Mouse (Mus musculus): ENCODE measurements around the gene Msto1. TPM values are rescaled to one million over a fixed set of nuclear protein-coding genes. Genes with fewer than 3 reads are reported as not detected.
"Not testable (repeated sequence)": the region's sequence is repeated elsewhere in the genome, so short reads cannot be mapped to it uniquely, and the experiment has no call there.

Msto1 gene
- 30.9 and 35.4 TPM in 2 replicates for polyA plus RNA-seq (2012; rRNA removed)

DNA sequence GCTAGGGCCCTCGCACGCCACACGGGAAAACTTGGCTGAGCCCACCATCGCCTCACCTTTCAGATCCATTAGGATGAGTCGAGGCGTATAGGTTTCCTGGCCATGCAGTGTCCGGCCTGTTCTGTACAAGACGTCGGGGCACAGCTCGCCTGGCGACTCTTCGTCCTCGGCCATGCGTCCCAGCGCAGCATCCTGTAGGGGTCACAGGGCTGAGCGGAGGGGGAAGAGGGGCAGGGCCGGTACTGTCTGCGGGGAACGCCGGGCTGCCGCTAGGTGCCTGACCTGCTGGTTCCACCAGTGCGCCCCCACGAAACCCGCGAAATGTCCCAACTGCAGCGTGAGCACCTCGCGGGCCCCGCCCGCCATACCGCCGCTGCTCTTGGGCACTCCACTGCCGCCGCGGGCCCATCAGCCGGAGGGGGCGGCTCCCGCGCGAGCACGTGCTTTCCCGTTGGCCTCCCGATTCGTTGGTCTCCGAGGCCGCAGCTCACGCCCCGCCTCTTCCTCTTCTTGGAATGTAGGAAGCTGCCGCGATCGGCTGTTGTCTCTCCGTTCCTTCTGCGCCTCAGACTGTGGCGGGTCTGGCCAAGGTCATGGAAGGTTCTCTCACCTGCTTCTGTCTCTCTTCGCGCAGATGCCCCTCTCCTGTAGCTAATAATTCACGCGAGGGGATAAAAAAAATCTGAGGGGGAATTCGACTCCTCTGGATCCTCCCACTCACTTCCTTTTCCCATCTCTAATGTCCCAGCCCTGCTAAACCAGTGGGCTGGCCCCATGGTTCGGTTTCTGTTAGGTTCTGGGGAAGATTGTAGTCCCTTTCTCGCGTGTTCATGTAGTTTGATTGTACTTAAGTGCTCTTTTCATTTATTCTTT lies at the start of gene Msto1:
TSS of gene Msto1 (minus strand) at position 489 of the 873 bp plus-strand sequence.
- peak within 1 kb of the TSS; percentile 96 for H3K4me3 ChIP-seq (ENCODE audit: insufficient read depth, low read length)
- H3K4me1 ChIP-seq (ENCODE audit: control insufficient read depth, insufficient read depth, low read length), result no peaks in the 10 kb centered on the region; the same call in 1 of the 2 replicates
- H3K27ac ChIP-seq (ENCODE audit: insufficient read depth, low read length), result peak within 1 kb of the TSS; percentile 42
- peak; percentile 98 for TF ChIP-seq POLR2A (IDR thresholded peaks at IDR 0.05; ENCODE audit: extremely low read depth, insufficient read depth, low read length)
- no peak for TF ChIP-seq CTCF (IDR thresholded peaks at IDR 0.05; ENCODE audit: extremely low read depth, insufficient read depth, low read length)

GRCm38 (mm10) chr3:88963211-88963610 lies 49.4 kb upstream of the Msto1 start:
- H3K4me1 ChIP-seq (ENCODE audit: control insufficient read depth, insufficient read depth, low read length); H3K27ac ChIP-seq (ENCODE audit: insufficient read depth, low read length); H3K4me3 ChIP-seq (ENCODE audit: insufficient read depth, low read length): not testable (repeated sequence)

GRCm38 (mm10) chr3:88953736-88954135 lies 39.9 kb upstream of the Msto1 start:
- H3K27ac ChIP-seq (ENCODE audit: insufficient read depth, low read length), result no peak overlapping the region
- TF ChIP-seq POLR2A (IDR thresholded peaks at IDR 0.05; ENCODE audit: extremely low read depth, insufficient read depth, low read length), result no peak
- TF ChIP-seq CTCF (IDR thresholded peaks at IDR 0.05; ENCODE audit: extremely low read depth, insufficient read depth, low read length), result no peak
- no peaks in the 10 kb centered on the region for H3K4me1 ChIP-seq (ENCODE audit: control insufficient read depth, insufficient read depth, low read length)
- no peak overlapping the region for H3K4me3 ChIP-seq (ENCODE audit: insufficient read depth, low read length)

DNA sequence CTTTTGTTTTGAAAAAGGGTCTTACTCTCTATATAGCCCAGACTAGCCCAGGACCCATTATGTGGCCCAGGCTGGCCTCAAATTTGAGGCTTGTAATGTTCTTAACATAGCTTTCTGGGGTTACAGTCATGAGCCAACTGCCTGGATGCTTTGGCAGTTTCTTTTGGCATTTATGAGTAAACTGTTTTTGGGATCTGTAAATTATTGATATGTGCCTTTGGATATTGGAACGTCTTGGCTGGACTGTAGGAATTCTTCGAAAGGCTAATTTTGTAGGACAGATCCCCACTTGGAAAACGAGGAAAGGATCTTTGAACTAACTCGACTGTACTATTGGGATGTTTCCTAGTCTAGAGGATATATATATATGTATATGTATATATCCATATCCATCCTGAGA lies 39.4 kb upstream of the Msto1 start:
- no peak for TF ChIP-seq CTCF (IDR thresholded peaks at IDR 0.05; ENCODE audit: extremely low read depth, insufficient read depth, low read length)
- TF ChIP-seq POLR2A (IDR thresholded peaks at IDR 0.05; ENCODE audit: extremely low read depth, insufficient read depth, low read length), result no peak
- no peaks in the 10 kb centered on the region for H3K4me1 ChIP-seq (ENCODE audit: control insufficient read depth, insufficient read depth, low read length)
- H3K27ac ChIP-seq (ENCODE audit: insufficient read depth, low read length), result no peak overlapping the region
- no peak overlapping the region for H3K4me3 ChIP-seq (ENCODE audit: insufficient read depth, low read length)

DNA sequence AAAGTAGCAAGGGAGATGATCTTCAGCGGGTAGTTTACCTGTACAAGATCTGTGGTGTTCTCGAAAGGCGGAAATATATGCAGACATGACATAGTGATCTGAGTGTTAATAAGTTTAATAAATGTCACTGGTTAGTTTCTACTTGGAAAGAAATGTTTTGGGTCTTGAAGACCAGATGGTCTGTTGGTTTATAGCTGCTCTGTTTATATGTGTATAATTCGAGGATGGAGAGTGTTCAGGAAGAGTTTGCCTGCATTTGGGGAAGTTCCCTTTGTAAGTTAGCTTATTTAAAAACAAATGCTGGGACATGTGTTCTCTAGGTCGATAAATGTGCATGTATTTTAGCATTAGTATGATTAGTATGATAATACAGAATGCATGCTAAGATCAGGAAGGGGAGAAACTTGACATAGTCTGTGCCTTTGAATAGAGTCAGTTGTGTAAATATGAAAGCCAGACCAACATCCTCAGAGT lies 37.6 kb upstream of the Msto1 start:
- peak overlapping the region; percentile 100; the same call in 1 of the 2 replicates for H3K27ac ChIP-seq (ENCODE audit: insufficient read depth, low read length)
- TF ChIP-seq POLR2A (IDR thresholded peaks at IDR 0.05; ENCODE audit: extremely low read depth, insufficient read depth, low read length) (no peak), CTCF (IDR thresholded peaks at IDR 0.05; ENCODE audit: extremely low read depth, insufficient read depth, low read length) (no peak)
- no peaks in the 10 kb centered on the region for H3K4me1 ChIP-seq (ENCODE audit: control insufficient read depth, insufficient read depth, low read length)
- peak overlapping the region; percentile 97 for H3K4me3 ChIP-seq (ENCODE audit: insufficient read depth, low read length)

DNA sequence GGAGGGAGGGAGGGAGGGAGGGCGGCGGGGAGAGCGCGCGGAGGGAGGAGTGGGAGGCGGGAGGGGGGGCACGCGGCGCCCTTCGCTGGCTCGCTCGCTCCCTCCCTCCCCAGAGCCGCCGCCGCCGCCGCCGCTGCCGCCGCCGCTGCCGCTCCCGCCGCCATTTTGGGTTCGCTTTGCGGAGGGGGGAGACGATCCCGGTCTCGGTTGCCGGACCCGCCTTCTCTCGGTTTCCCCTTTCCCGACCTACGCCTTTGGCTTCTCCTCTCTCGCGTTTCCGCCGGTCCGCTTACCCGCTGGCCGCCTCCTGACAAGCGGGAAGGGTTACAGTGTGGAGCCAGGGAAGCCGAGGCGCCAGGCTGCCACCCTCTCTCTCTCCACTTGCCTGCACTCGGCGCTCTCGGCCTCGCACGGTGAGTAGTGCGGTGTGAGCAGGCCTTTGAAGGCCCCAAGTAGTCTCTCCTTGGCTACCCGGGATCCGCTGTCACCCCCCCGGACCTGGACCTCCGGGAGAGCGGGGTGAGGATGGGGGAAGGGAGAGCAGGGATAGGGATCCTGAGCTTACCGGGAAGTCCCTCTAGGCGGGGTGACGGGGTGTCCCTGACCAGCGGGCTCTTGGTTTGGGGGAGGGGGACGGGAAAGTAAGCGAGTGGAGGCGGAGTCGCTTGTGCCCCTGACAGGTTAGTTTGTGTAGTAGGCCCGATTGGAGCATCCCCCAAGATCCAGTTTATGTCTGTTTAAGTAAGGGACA lies 37.0 kb upstream of the Msto1 start, which contains the start of the genes Ash1l and Dap3:
TSS of gene Ash1l (plus strand) at position 47 of the 751 bp plus-strand sequence.
TSS of gene Dap3 (minus strand) at position 606 of the 751 bp plus-strand sequence.
- H3K4me3 ChIP-seq (ENCODE audit: insufficient read depth, low read length), result peak within 1 kb of the TSS; percentile 97
- TF ChIP-seq CTCF (IDR thresholded peaks at IDR 0.05; ENCODE audit: extremely low read depth, insufficient read depth, low read length), result 0 out of 2 replicates have a peak, but pooled peaks have one; percentile 8
- TF ChIP-seq POLR2A (IDR thresholded peaks at IDR 0.05; ENCODE audit: extremely low read depth, insufficient read depth, low read length), result no peak
- H3K4me1 ChIP-seq (ENCODE audit: control insufficient read depth, insufficient read depth, low read length), result no peaks in the 10 kb centered on the region
- H3K27ac ChIP-seq (ENCODE audit: insufficient read depth, low read length), result peak within 1 kb of the TSS; percentile 100

DNA sequence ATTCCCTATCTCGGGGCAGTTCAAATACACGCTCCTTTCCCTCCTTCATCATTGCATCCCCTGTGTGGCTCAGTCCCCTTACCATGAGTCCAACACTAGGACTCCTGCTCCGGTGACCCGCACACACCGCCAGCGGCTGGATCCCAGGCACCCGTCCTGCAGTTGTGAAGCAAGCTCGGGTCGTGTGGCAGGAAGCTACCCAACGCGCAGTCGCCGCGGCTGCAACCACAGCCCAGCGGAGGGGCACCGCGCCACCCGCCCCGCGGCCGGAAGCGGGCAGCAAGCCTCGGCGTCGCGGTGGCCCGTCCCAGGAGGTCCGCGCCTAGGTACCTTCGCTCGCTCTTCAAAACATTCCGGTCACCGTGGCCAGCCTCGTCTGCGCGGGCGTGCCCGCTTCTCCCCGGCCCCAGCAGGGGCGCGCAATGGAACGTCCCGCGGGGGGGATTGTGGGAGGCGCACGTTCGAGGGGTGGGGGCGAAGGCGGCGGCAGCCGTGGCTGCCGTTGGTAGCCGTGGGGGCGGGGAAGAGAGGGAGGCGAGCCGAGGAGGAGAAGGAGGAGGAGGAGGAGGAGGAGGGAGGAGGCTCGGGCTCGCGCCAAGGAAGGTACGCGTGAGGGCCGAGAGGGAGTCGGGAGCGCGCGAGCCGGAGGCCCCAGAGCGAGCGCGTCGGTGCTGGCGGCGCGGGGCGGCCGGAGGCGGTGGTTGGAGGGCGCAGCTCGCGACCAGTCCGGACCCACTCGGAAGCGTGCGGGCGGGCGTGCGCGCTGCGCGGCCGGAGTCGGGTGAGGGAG lies 36.2 kb upstream of the Msto1 start:
- H3K4me1 ChIP-seq (ENCODE audit: control insufficient read depth, insufficient read depth, low read length), result no peaks in the 10 kb centered on the region
- H3K27ac ChIP-seq (ENCODE audit: insufficient read depth, low read length), result peak overlapping the region; percentile 95
- TF ChIP-seq POLR2A (IDR thresholded peaks at IDR 0.05; ENCODE audit: extremely low read depth, insufficient read depth, low read length), result peak; percentile 84
- no peak for TF ChIP-seq CTCF (IDR thresholded peaks at IDR 0.05; ENCODE audit: extremely low read depth, insufficient read depth, low read length)
- peak overlapping the region; percentile 97 for H3K4me3 ChIP-seq (ENCODE audit: insufficient read depth, low read length)

GRCm38 (mm10) chr3:88944109-88944508 lies 30.3 kb upstream of the Msto1 start:
- TF ChIP-seq POLR2A (IDR thresholded peaks at IDR 0.05; ENCODE audit: extremely low read depth, insufficient read depth, low read length) (no peak), CTCF (IDR thresholded peaks at IDR 0.05; ENCODE audit: extremely low read depth, insufficient read depth, low read length) (no peak)
- no peak overlapping the region for H3K27ac ChIP-seq (ENCODE audit: insufficient read depth, low read length)
- no peak overlapping the region for H3K4me3 ChIP-seq (ENCODE audit: insufficient read depth, low read length)
- no peaks in the 10 kb centered on the region for H3K4me1 ChIP-seq (ENCODE audit: control insufficient read depth, insufficient read depth, low read length)

DNA sequence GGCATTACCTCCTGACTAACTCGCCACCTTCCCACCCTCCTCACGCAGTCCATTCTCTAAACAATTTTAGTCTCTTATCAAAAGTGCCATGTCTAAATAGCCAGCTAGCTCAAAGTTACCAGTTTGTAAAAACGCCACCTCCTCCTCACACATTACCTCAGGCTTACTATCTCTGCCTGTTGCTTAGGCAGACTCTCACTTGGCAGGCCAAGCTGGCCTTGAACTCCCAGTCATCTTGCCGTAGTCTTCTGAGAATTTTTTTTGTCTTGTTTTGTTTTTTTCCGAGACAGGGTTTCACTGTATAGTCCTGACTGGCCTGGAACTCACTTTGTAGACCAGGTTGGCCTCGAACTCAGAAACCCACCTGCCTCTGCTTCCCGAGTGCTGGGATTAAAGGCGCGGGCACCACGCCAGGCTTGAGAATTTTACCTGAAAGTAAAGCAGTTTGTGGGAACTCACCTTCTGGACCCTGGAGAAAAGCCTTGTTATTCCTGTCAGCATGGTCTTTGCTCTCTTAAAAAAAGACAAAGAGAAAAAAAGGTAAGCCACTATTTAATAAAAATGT lies 28.6 kb upstream of the Msto1 start:
- TF ChIP-seq CTCF (IDR thresholded peaks at IDR 0.05; ENCODE audit: extremely low read depth, insufficient read depth, low read length) (no peak), POLR2A (IDR thresholded peaks at IDR 0.05; ENCODE audit: extremely low read depth, insufficient read depth, low read length) (no peak)
- H3K4me1 ChIP-seq (ENCODE audit: control insufficient read depth, insufficient read depth, low read length), result no peaks in the 10 kb centered on the region
- no peak overlapping the region for H3K27ac ChIP-seq (ENCODE audit: insufficient read depth, low read length)
- no peak overlapping the region for H3K4me3 ChIP-seq (ENCODE audit: insufficient read depth, low read length)

Measured in cortical plate, adult 2 months (tissue).